Mouse (Mus musculus): ENCODE measurements around the gene Nmu. TPM values are rescaled to one million over a fixed set of nuclear protein-coding genes. Genes with fewer than 3 reads are reported as not detected.

The Nmu gene
- polyA plus RNA-seq, 1 experiment from 2014 or later, result 0.35 TPM

- H3K9ac ChIP-seq (replicated peaks; ENCODE audit: low read length), result no peak overlapping the region
- H3K4me3 ChIP-seq (ENCODE audit: low read depth, low read length), result no peak overlapping the region
- H3K36me3 ChIP-seq (replicated peaks; ENCODE audit: control insufficient read depth, insufficient read depth, low read depth, low read length), result no peaks in the 10 kb centered on the region
- ATAC-seq (replicated peaks; ENCODE audit: insufficient number of reproducible peaks, low FRiP score, low TSS enrichment, low read depth), result no peak
- H3K27me3 ChIP-seq (ENCODE audit: control insufficient read depth, insufficient read depth, low read length), result no peaks in the 10 kb centered on the region
- no peaks in the 10 kb centered on the region for H3K9me3 ChIP-seq (replicated peaks; ENCODE audit: control insufficient read depth, low read length)
- WGBS, result 75% methylated on average over 8 of the region's 8 CpGs
- no peak for DNase-seq (ENCODE audit: low spot score)
- H3K4me2 ChIP-seq (ENCODE audit: low read depth, low read length), result no peak overlapping the region
- H3K27ac ChIP-seq (replicated peaks; ENCODE audit: low read depth, low read length), result no peak overlapping the region
- H3K4me1 ChIP-seq (ENCODE audit: control insufficient read depth, insufficient read depth, low read length), result no peaks in the 10 kb centered on the region
Measured at GRCm38 (mm10) chr5:76369215-76369840, 5.7 kb upstream of the Nmu start.

DNA sequence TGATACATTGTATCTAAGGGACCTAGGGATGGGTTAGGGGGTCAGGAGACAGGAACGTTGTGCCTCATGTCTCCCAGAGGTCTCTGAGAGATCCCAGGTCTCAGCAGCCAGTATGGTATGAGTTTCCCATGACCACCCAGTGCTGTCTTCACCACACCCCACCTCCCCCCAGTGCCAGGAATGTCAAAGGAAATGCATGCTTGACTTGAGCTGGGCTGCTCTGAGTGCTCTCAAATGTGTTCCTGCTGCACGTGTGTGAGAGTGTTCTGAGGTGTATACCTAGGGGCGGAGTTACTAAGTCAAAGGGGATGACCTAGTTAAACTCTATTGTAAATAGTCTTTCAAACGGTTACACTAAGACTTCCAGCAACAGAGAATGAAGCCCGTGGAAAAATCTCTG lies 1.8 kb upstream of the Nmu start:
- DNase-seq (ENCODE audit: low spot score) (no peak), ATAC-seq (replicated peaks; ENCODE audit: insufficient number of reproducible peaks, low FRiP score, low TSS enrichment, low read depth) (no peak)
- Histone ChIP-seq H3K27ac (replicated peaks; ENCODE audit: low read depth, low read length) (no peak overlapping the region), H3K36me3 (replicated peaks; ENCODE audit: control insufficient read depth, insufficient read depth, low read depth, low read length) (no peaks in the 10 kb centered on the region), H3K9ac (replicated peaks; ENCODE audit: low read length) (no peak overlapping the region), H3K27me3 (ENCODE audit: control insufficient read depth, insufficient read depth, low read length) (peaks cover 2% of the 10 kb centered on the region; the same call in 1 of the 2 replicates), H3K4me1 (ENCODE audit: control insufficient read depth, insufficient read depth, low read length) (no peaks in the 10 kb centered on the region), H3K9me3 (replicated peaks; ENCODE audit: control insufficient read depth, low read length) (no peaks in the 10 kb centered on the region), H3K4me2 (ENCODE audit: low read depth, low read length) (no peak overlapping the region), H3K4me3 (ENCODE audit: low read depth, low read length) (no peak overlapping the region)
- 48% methylated on average over 5 of the region's 5 CpGs for WGBS

GRCm38 (mm10) chr5:76360786-76361185 lies 2.8 kb downstream of the Nmu start:
- H3K4me1 ChIP-seq (ENCODE audit: control insufficient read depth, insufficient read depth, low read length), result no peaks in the 10 kb centered on the region

DNA sequence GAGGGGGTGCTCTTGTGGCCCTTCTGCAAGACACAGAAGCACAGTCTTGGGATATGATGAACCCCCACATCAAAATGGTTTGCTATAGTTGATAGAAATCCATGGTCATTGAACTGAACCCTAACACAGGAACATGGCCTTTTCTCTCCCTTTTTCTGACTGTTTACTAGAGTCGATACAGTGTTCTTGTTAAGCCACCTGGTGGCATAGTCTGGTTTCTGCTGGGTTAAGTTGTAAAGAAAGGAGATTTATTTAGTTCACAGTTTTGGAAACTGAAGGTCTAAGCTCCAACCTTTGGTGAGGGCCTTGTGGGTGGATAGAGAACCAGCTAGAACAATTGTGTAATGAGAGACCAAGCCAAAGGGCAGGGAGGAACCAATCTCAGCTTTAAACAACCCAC lies 3.5 kb downstream of the Nmu start:
- H3K4me2 ChIP-seq (ENCODE audit: low read depth, low read length), result no peak overlapping the region
- no peaks in the 10 kb centered on the region for H3K9me3 ChIP-seq (replicated peaks; ENCODE audit: control insufficient read depth, low read length)
- 82% methylated on average over 1 of the region's 1 CpGs for WGBS
- ATAC-seq (replicated peaks; ENCODE audit: insufficient number of reproducible peaks, low FRiP score, low TSS enrichment, low read depth) (no peak), DNase-seq (ENCODE audit: low spot score) (no peak)
- no peak overlapping the region for H3K4me3 ChIP-seq (ENCODE audit: low read depth, low read length)
- no peak overlapping the region for H3K9ac ChIP-seq (replicated peaks; ENCODE audit: low read length)
- peaks cover 2% of the 10 kb centered on the region; the same call in 1 of the 2 replicates for H3K27me3 ChIP-seq (ENCODE audit: control insufficient read depth, insufficient read depth, low read length)
- no peaks in the 10 kb centered on the region for H3K36me3 ChIP-seq (replicated peaks; ENCODE audit: control insufficient read depth, insufficient read depth, low read depth, low read length)
- H3K27ac ChIP-seq (replicated peaks; ENCODE audit: low read depth, low read length), result no peak overlapping the region
- H3K4me1 ChIP-seq (ENCODE audit: control insufficient read depth, insufficient read depth, low read length), result no peaks in the 10 kb centered on the region

More at GRCm38 (mm10) chr5:76360786-76361185, 2.8 kb downstream of the Nmu start:
- H3K27me3 ChIP-seq (ENCODE audit: control insufficient read depth, insufficient read depth, low read length), result peaks cover 2% of the 10 kb centered on the region; the same call in 1 of the 2 replicates
- H3K4me3 ChIP-seq (ENCODE audit: low read depth, low read length), result no peak overlapping the region
- no peak overlapping the region for H3K9ac ChIP-seq (replicated peaks; ENCODE audit: low read length)
- no peak for DNase-seq (ENCODE audit: low spot score)
- no peaks in the 10 kb centered on the region for H3K9me3 ChIP-seq (replicated peaks; ENCODE audit: control insufficient read depth, low read length)
- 85% methylated on average over 4 of the region's 4 CpGs for WGBS
- no peaks in the 10 kb centered on the region for H3K36me3 ChIP-seq (replicated peaks; ENCODE audit: control insufficient read depth, insufficient read depth, low read depth, low read length)
- no peak overlapping the region for H3K27ac ChIP-seq (replicated peaks; ENCODE audit: low read depth, low read length)
- ATAC-seq (replicated peaks; ENCODE audit: insufficient number of reproducible peaks, low FRiP score, low TSS enrichment, low read depth), result no peak
- H3K4me2 ChIP-seq (ENCODE audit: low read depth, low read length), result no peak overlapping the region

- no peak for DNase-seq (ENCODE audit: low spot score)
- Histone ChIP-seq H3K27me3 (ENCODE audit: control insufficient read depth, insufficient read depth, low read length) (no peaks in the 10 kb centered on the region), H3K27ac (replicated peaks; ENCODE audit: low read depth, low read length) (no peak overlapping the region), H3K4me3 (ENCODE audit: low read depth, low read length) (no peak overlapping the region), H3K4me2 (ENCODE audit: low read depth, low read length) (no peak overlapping the region), H3K4me1 (ENCODE audit: control insufficient read depth, insufficient read depth, low read length) (no peaks in the 10 kb centered on the region), H3K36me3 (replicated peaks; ENCODE audit: control insufficient read depth, insufficient read depth, low read depth, low read length) (no peaks in the 10 kb centered on the region), H3K9ac (replicated peaks; ENCODE audit: low read length) (no peak overlapping the region), H3K9me3 (replicated peaks; ENCODE audit: control insufficient read depth, low read length) (no peaks in the 10 kb centered on the region)
- ATAC-seq (replicated peaks; ENCODE audit: insufficient number of reproducible peaks, low FRiP score, low TSS enrichment, low read depth), result no peak
- WGBS, result 59% methylated on average over 7 of the region's 7 CpGs
Measured at GRCm38 (mm10) chr5:76351953-76352611, 11.5 kb downstream of the Nmu start.

GRCm38 (mm10) chr5:76351537-76351936 lies 12.1 kb downstream of the Nmu start:
- H3K27ac ChIP-seq (replicated peaks; ENCODE audit: low read depth, low read length), result no peak overlapping the region
- no peaks in the 10 kb centered on the region for H3K4me1 ChIP-seq (ENCODE audit: control insufficient read depth, insufficient read depth, low read length)
- H3K4me2 ChIP-seq (ENCODE audit: low read depth, low read length), result no peak overlapping the region
- no peak overlapping the region for H3K4me3 ChIP-seq (ENCODE audit: low read depth, low read length)
- ATAC-seq (replicated peaks; ENCODE audit: insufficient number of reproducible peaks, low FRiP score, low TSS enrichment, low read depth), result no peak
- H3K27me3 ChIP-seq (ENCODE audit: control insufficient read depth, insufficient read depth, low read length), result no peaks in the 10 kb centered on the region
- DNase-seq (ENCODE audit: low spot score), result no peak
- H3K9ac ChIP-seq (replicated peaks; ENCODE audit: low read length), result no peak overlapping the region
- H3K36me3 ChIP-seq (replicated peaks; ENCODE audit: control insufficient read depth, insufficient read depth, low read depth, low read length), result no peaks in the 10 kb centered on the region
- H3K9me3 ChIP-seq (replicated peaks; ENCODE audit: control insufficient read depth, low read length), result no peaks in the 10 kb centered on the region
- 82% methylated on average over 5 of the region's 5 CpGs for WGBS

DNA sequence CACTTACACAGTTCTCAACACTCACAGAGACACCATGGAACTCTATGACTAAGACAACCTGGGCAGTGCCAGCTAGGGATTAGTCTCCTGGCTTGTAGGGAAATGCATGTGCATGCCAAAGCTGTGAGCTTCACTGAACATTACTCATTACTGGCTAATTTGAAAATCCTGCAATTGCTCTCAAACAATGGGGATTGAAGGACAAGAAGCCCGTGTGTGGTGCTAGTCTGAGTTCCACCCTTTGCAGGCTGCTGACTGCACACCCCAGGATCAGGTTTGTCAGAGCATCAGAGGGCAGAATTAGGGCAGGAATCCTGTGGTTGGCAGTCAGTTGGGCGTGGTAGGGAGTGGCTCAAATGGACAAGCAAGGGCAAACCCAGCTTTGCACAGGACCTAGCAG lies 17.5 kb downstream of the Nmu start:
- Histone ChIP-seq H3K4me1 (ENCODE audit: control insufficient read depth, insufficient read depth, low read length) (no peaks in the 10 kb centered on the region), H3K27ac (replicated peaks; ENCODE audit: low read depth, low read length) (no peak overlapping the region), H3K4me3 (ENCODE audit: low read depth, low read length) (no peak overlapping the region), H3K9ac (replicated peaks; ENCODE audit: low read length) (no peak overlapping the region), H3K4me2 (ENCODE audit: low read depth, low read length) (no peak overlapping the region), H3K27me3 (ENCODE audit: control insufficient read depth, insufficient read depth, low read length) (no peaks in the 10 kb centered on the region), H3K36me3 (replicated peaks; ENCODE audit: control insufficient read depth, insufficient read depth, low read depth, low read length) (no peaks in the 10 kb centered on the region), H3K9me3 (replicated peaks; ENCODE audit: control insufficient read depth, low read length) (no peaks in the 10 kb centered on the region)
- 64% methylated on average over 2 of the region's 2 CpGs for WGBS
- DNase-seq (ENCODE audit: low spot score) (no peak), ATAC-seq (replicated peaks; ENCODE audit: insufficient number of reproducible peaks, low FRiP score, low TSS enrichment, low read depth) (no peak)

DNA sequence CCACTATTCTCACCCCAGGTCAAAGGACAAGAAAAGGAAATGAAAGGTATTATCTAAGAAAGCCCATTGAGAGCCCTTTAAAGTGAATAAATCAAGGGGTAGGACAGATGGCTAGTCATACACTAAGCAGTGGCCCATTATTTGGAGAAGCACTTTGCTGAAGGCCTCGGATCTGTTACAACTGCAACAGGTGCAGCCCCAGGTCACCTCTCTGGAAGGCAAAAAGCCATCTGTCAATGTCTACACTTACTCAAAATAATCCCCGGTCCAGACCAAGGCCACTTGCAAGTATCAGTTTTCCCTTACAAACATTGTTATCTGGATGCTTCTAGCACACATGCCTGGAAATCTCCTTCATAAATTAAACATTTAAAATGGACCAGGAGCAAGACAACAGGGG lies 22.7 kb downstream of the Nmu start:
- ATAC-seq (replicated peaks; ENCODE audit: insufficient number of reproducible peaks, low FRiP score, low TSS enrichment, low read depth), result no peak

More for the DNA sequence above, 22.7 kb downstream of the Nmu start:
- Histone ChIP-seq H3K9me3 (replicated peaks; ENCODE audit: control insufficient read depth, low read length) (no peaks in the 10 kb centered on the region), H3K4me3 (ENCODE audit: low read depth, low read length) (no peak overlapping the region), H3K4me2 (ENCODE audit: low read depth, low read length) (no peak overlapping the region), H3K9ac (replicated peaks; ENCODE audit: low read length) (no peak overlapping the region), H3K27ac (replicated peaks; ENCODE audit: low read depth, low read length) (no peak overlapping the region), H3K4me1 (ENCODE audit: control insufficient read depth, insufficient read depth, low read length) (no peaks in the 10 kb centered on the region), H3K27me3 (ENCODE audit: control insufficient read depth, insufficient read depth, low read length) (no peaks in the 10 kb centered on the region), H3K36me3 (replicated peaks; ENCODE audit: control insufficient read depth, insufficient read depth, low read depth, low read length) (no peaks in the 10 kb centered on the region)
- no peak for DNase-seq (ENCODE audit: low spot score)
- WGBS, result 74% methylated on average over 2 of the region's 2 CpGs

All from embryonic facial prominence, embryonic 11.5 days (tissue).